Mouse (Mus musculus): ENCODE data around the gene Ezh1. TPM values are rescaled to one million over a fixed set of nuclear protein-coding genes. Genes with fewer than 3 reads are reported as not detected.

Ezh1 gene
- polyA plus RNA-seq, 1 experiment from 2014 or later = 17.1 TPM

DNA sequence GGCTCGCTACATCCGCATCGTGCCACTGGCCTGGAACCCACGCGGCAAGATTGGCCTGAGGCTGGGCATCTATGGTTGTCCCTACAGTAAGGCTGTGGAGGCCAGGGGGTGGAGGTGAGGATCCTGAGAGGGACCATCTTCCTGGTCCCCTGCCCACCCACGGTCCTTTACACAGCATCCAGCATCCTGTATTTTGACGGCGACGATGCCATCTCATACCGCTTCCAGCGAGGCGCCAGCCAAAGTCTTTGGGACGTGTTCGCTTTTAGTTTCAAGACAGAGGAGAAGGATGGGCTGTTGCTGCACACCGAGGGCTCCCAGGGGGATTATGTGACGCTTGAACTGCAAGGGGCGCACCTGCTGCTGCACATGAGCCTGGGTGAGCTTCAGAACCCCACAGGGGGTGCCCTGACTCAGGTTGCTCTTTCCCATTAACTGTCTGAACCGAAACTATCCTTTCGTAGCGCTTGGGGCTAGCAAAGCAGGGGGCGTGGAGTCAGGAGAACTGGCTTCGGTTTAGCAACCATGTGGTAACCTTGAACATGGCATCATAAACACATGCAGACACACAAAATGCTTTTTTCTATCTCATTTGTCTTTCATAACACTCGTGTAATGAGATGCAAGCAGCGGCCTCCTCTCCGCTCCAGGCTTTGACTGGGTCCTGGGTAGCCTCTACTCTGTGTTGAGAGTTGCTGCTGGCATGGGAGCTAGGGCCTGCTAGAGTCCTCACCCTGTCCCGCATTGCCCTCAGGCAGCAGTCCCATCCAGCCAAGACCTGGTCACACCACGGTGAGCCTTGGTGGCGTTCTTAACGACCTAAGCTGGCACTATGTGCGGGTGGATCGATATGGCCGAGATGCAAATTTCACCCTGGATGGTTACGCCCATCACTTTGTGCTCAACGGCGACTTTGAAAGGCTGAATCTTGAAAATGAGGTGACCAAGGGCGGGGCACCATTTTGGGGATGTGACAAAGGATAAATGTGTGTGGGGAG lies 47.9 kb downstream of the Ezh1 start:
- Histone ChIP-seq H3K4me3 (ENCODE audit: low read depth, low read length) (no peak overlapping the region), H3K4me2 (replicated peaks; ENCODE audit: low read depth, low read length) (no peak overlapping the region)
- TF ChIP-seq CTCF (IDR thresholded peaks at IDR 0.05) = no peak
- TF ChIP-seq EP300 (IDR thresholded peaks at IDR 0.05) = no peak

GRCm38 (mm10) chr11:101176933-101177773 lies 49.1 kb downstream of the Ezh1 start:
- Histone ChIP-seq H3K4me2 (replicated peaks; ENCODE audit: low read depth, low read length) (no peak overlapping the region), H3K27me3 (replicated peaks; ENCODE audit: insufficient read depth, low read length) (peaks cover 5% of the 10 kb centered on the region), H3K4me3 (ENCODE audit: low read depth, low read length) (no peak overlapping the region), H3K9me3 (ENCODE audit: low read length) (no peaks in the 10 kb centered on the region), H3K4me1 (ENCODE audit: insufficient read depth, low read depth, low read length) (peaks cover 22% of the 10 kb centered on the region), H3K27ac (ENCODE audit: low read length) (no peak overlapping the region), H3K9ac (replicated peaks; ENCODE audit: low read depth) (no peak overlapping the region), H3K36me3 (ENCODE audit: insufficient read depth, low read length) (no peaks in the 10 kb centered on the region)
- 35% methylated on average over 22 of the region's 22 CpGs for WGBS
- TF ChIP-seq CTCF (IDR thresholded peaks at IDR 0.05) (peak; percentile 64), EP300 (IDR thresholded peaks at IDR 0.05) (no peak)
- ATAC-seq = no peak
- DNase-seq (ENCODE audit: low spot score) = peak; percentile 67

More for the DNA sequence above, 47.9 kb downstream of the Ezh1 start:
- Histone ChIP-seq H3K9ac (replicated peaks; ENCODE audit: low read depth) (no peak overlapping the region), H3K27ac (ENCODE audit: low read length) (no peak overlapping the region), H3K4me1 (ENCODE audit: insufficient read depth, low read depth, low read length) (peaks cover 12% of the 10 kb centered on the region; the same call in 1 of the 2 replicates), H3K9me3 (ENCODE audit: low read length) (no peaks in the 10 kb centered on the region), H3K36me3 (ENCODE audit: insufficient read depth, low read length) (no peaks in the 10 kb centered on the region), H3K27me3 (replicated peaks; ENCODE audit: insufficient read depth, low read length) (peaks cover 5% of the 10 kb centered on the region)
- WGBS = 61% methylated on average over 36 of the region's 36 CpGs
- no peak for DNase-seq (ENCODE audit: low spot score)
- no peak for ATAC-seq

DNA sequence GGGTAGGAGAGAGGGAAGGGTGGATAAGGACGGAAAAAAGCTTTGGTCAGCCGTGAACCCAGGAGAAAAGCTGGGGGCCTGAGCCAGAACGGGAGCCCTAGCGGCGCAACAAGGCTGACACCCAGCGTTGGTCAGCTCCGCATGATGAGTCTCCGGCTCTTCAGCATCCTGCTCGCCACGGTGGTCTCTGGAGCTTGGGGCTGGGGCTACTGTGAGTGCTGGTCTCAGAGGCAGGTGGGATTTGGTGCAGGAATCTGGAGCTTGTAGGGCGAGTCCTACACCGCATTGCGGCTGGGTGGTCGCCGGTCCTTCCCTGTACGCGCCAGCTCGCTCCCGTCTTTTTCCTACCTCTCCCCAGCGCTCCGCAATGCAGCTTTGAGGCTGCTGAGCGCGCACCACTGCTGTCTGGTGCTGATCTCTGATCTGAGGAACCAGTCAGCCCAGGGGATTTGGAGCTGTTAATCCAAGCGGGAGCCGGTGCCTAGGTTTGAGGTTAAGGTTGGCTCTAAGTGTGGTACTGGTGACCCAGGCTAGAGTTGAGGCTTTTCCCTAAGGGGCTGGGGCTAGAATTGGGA lies 50.1 kb downstream of the Ezh1 start:
- Histone ChIP-seq H3K36me3 (ENCODE audit: insufficient read depth, low read length) (no peaks in the 10 kb centered on the region), H3K4me1 (ENCODE audit: insufficient read depth, low read depth, low read length) (peaks cover 22% of the 10 kb centered on the region), H3K4me3 (ENCODE audit: low read depth, low read length) (no peak overlapping the region), H3K27me3 (replicated peaks; ENCODE audit: insufficient read depth, low read length) (peaks cover 5% of the 10 kb centered on the region), H3K9me3 (ENCODE audit: low read length) (no peaks in the 10 kb centered on the region), H3K4me2 (replicated peaks; ENCODE audit: low read depth, low read length) (peak overlapping the region; percentile 46), H3K27ac (ENCODE audit: low read length) (no peak overlapping the region), H3K9ac (replicated peaks; ENCODE audit: low read depth) (no peak overlapping the region)
- peak; percentile 34 for DNase-seq (ENCODE audit: low spot score)
- TF ChIP-seq EP300 (IDR thresholded peaks at IDR 0.05) = no peak
- TF ChIP-seq CTCF (IDR thresholded peaks at IDR 0.05) = peak; percentile 60
- 1% methylated on average over 25 of the region's 25 CpGs for WGBS
- ATAC-seq = no peak

DNA sequence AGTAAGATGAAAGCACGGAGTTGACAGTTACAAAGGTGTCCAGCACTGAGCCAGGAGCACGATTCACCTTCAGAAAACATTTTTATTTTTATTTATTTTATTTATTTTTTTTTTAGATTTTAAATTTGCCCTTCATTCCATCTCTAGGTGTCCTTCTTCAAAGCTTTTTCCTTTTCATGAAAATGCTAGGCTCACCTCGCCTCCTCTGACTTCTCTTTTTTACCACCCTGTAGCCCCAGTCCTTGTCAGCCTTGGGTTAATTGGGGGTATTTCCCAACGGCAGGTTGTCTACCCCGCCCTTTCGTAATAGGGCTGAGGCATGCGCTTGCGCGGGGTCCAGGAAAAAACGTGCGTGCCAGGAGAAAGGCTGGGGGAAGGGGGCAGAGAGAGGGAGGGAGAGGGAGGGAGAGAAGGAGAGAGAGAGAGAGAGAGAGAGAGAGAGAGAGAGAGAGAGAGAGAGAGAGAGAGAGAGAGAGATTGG lies 50.6 kb downstream of the Ezh1 start:
- no peak overlapping the region for H3K4me3 ChIP-seq (ENCODE audit: low read depth, low read length)
- WGBS = 11% methylated on average over 11 of the region's 11 CpGs
- no peaks in the 10 kb centered on the region for H3K9me3 ChIP-seq (ENCODE audit: low read length)
- peaks cover 5% of the 10 kb centered on the region for H3K27me3 ChIP-seq (replicated peaks; ENCODE audit: insufficient read depth, low read length)
- TF ChIP-seq CTCF (IDR thresholded peaks at IDR 0.05) (no peak), EP300 (IDR thresholded peaks at IDR 0.05) (no peak)
- ATAC-seq (no peak), DNase-seq (ENCODE audit: low spot score) (peak; percentile 37)
- no peak overlapping the region for H3K9ac ChIP-seq (replicated peaks; ENCODE audit: low read depth)
- no peaks in the 10 kb centered on the region for H3K36me3 ChIP-seq (ENCODE audit: insufficient read depth, low read length)
- no peak overlapping the region for H3K27ac ChIP-seq (ENCODE audit: low read length)
- peak overlapping the region; percentile 46; the same call in 1 of the 2 replicates for H3K4me2 ChIP-seq (replicated peaks; ENCODE audit: low read depth, low read length)
- peaks cover 22% of the 10 kb centered on the region for H3K4me1 ChIP-seq (ENCODE audit: insufficient read depth, low read depth, low read length)

GRCm38 (mm10) chr11:101174851-101175628 lies 51.2 kb downstream of the Ezh1 start, which contains the start of gene Ccr10:
Ccr10 (minus strand) TSS chr11:101175443.
- TF ChIP-seq CTCF (IDR thresholded peaks at IDR 0.05) (peak; percentile 68), EP300 (IDR thresholded peaks at IDR 0.05) (no peak)
- Histone ChIP-seq H3K27me3 (replicated peaks; ENCODE audit: insufficient read depth, low read length) (peaks cover 5% of the 10 kb centered on the region), H3K9me3 (ENCODE audit: low read length) (no peaks in the 10 kb centered on the region), H3K4me3 (ENCODE audit: low read depth, low read length) (0 out of 2 replicates have a peak within 1 kb of the TSS, but pooled peaks have one; percentile 28), H3K4me1 (ENCODE audit: insufficient read depth, low read depth, low read length) (peaks cover 22% of the 10 kb centered on the region), H3K9ac (replicated peaks; ENCODE audit: low read depth) (peak within 1 kb of the TSS; percentile 10; the same call in 1 of the 2 replicates), H3K36me3 (ENCODE audit: insufficient read depth, low read length) (no peaks in the 10 kb centered on the region), H3K27ac (ENCODE audit: low read length) (no peak within 1 kb of the TSS), H3K4me2 (replicated peaks; ENCODE audit: low read depth, low read length) (peak within 1 kb of the TSS; percentile 68)
- no peak for ATAC-seq
- peak; percentile 54 for DNase-seq (ENCODE audit: low spot score)
- 19% methylated on average over 14 of the region's 14 CpGs for WGBS

Data from lung, postnatal 0 days (tissue).